Mouse (Mus musculus) frontal cortex, postnatal 36 days (tissue): ENCODE data around the gene Nfkbil1.

Source experiments
- DNase-seq, 2 experiments: peaks; one replicate each; pipeline ENCODE4 v3.0.0; 2022; ENCODE audit warnings: low spot score in 2 of 2

Nfkbil1 gene

DNA sequence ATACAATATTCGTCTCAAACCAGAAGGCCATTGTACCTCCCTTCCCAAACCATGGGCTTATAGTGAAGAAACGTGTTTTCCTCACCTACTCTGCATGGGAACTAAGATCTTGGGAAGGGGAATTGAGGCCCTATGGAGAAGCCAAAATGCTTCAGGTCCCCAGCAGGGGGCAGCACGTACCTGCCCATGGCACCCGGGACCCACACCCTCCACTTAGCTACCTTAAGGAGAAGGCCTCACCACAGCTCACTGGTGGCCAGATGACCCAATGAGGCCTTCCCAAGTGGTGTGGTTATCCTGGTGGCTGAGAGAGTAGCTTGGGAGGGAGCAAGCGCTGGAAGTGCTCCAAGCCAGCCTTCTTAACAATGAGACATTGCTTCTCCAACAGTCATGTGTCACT is 57.1 kb downstream of the Nfkbil1 start:
- DNase-seq, result peak in 1 of 2 experiments; percentile 51

DNA sequence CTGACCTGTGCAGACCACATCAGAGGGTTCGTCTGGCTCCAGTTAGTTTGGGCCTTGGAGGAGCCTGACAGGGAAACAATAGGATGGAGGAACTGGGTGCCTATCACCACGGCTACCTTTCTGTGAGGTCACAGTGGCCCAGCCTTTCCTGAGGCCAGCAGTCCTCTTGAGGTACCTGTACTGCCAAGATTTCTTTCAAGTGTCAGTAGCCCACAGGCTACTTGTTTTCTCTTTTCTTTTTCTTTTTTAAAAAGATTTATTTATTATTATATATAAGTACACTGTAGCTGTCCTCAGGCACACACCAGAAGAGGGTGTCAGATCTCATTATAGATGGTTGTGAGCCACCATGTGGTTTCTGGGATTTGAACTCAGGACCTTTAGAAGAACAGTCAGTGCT is 59.6 kb downstream of the Nfkbil1 start, which contains the start of gene Aif1:
Gene Aif1, minus strand, starts transcription at position 101 of the 400 bp plus-strand sequence.
- DNase-seq, result no peak

DNA sequence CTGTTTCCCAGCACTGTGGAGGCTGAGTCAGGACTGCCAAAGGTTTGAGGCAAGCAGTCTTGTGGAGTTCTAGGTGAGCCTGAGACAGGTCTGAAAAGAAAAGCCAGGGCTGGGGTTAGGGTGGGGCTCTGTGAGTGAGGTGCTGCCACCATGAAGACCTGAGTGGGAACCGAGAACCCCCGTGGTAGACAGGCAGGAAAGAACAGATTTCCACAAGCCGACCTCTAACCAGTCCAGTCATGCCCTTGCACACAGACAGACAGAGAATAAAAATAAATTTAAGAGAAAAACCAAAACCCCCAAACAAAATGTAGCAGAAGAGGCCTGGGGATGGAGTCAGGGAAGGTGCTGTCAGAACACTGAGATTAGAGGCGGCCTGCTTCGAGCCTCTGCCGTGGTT is 60.2 kb downstream of the Nfkbil1 start:
- DNase-seq, result no peak

DNA sequence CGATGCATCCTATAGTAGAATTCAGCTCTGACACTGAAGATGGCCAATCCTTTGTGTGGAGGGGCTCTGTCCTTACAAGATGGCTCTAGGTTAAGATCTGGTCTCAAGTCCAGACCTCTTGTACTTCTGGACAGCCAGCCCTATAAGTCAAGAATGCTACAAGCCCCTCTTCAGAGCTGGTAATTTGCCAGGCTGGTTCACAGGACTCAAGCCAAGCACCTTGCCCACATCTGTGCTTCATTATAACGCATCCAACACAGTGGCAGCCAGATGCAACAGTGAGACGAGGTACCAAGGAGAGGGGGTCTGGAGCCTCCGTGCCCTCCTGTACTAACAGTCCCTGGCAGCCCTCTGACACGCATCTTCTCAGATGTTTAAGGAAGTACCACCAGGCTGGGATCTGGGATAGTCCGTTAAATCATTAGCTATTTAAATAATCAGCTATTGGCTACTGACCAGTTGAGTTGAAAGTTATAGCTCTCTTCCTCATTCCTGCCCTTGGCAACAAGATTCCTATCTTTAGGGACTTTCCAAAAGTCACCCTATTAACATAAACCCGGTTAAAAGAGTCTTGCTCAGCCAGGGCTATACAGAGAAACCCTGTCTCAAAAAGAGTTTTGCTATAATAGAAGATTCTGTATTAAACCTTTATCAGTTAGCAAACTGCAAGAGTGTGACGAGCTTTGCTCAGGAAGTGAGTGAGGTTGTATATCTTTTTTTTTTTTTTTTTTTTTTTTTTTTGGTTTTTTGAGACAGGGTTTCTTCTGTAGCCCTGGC is 61.2 kb downstream of the Nfkbil1 start:
- no peak for DNase-seq

GRCm38 (mm10) chr17:35173329-35173728 is 62.3 kb downstream of the Nfkbil1 start:
- DNase-seq, result no peak

- peak; percentile 57 for DNase-seq
Measured at GRCm38 (mm10) chr17:35172445-35173234, 63.0 kb downstream of the Nfkbil1 start.
